Mouse (Mus musculus) adrenal gland, postnatal 4 days (tissue): Measurements from ENCODE around the gene Gpatch1. TPM values are rescaled to one million over a fixed set of nuclear protein-coding genes. Genes with fewer than 3 reads are reported as not detected.

Experiments
- DNase-seq, 2 experiments: peaks; one replicate each; pipeline ENCODE4 v3.0.0; 2021 to 2022; ENCODE audit warnings: low spot score in 2 of 2, mixed read lengths in 2 of 2
- long read RNA-seq, 2 experiments: library from polyadenylated mRNA; stranded (forward); transcript quantifications; one replicate each; pipeline ENCODE4 v2.0.0; 2021
- total RNA-seq, 2 experiments: library from RNA; stranded (reverse); gene quantifications; 2 replicates each; pipeline ENCODE4 v1.2.3; 2021

Gpatch1 gene
- 10 to 100 TPM; 22.3 to 26.0 TPM for total RNA-seq
- long read RNA-seq, experiment 1, transcript Gpatch1-201 (20 exons, 3,065 nt) = major isoform, 23 of 32 reads
- long read RNA-seq, experiment 1, partial matches to known transcripts = 5 of 32 reads
- long read RNA-seq, experiment 1, other reads (novel, unspliced or antisense) = 3 of 32 reads
- long read RNA-seq, experiment 2, transcript Gpatch1-201 (20 exons, 3,065 nt) = major isoform, 33 of 56 reads
- long read RNA-seq, experiment 2, partial matches to known transcripts = 14 of 56 reads
- long read RNA-seq, experiment 2, other reads (novel, unspliced or antisense) = 9 of 56 reads

GRCm38 (mm10) chr7:35317729-35318609, at the start of gene Gpatch1:
Gene Gpatch1, minus strand, starts transcription at chr7:35318440.
- DNase-seq = peak; percentile 92 to 93

GRCm38 (mm10) chr7:35365161-35365910, 47.1 kb upstream of the Gpatch1 start:
- DNase-seq = no peak

- DNase-seq = no peak
These were observed 44.6 kb upstream of the Gpatch1 start for GRCm38 (mm10) chr7:35362868-35363267.

GRCm38 (mm10) chr7:35362253-35362652, 44.0 kb upstream of the Gpatch1 start:
- no peak for DNase-seq

- no peak for DNase-seq
These were observed 39.4 kb upstream of the Gpatch1 start for GRCm38 (mm10) chr7:35357621-35358020.

GRCm38 (mm10) chr7:35355303-35355872, 37.1 kb upstream of the Gpatch1 start:
- DNase-seq = no peak

- DNase-seq = no peak
These were observed 35.1 kb upstream of the Gpatch1 start for GRCm38 (mm10) chr7:35353306-35353705.

- no peak for DNase-seq
These were observed 32.9 kb upstream of the Gpatch1 start for GRCm38 (mm10) chr7:35351155-35351554.

GRCm38 (mm10) chr7:35349886-35350684, 31.8 kb upstream of the Gpatch1 start:
- DNase-seq = no peak

GRCm38 (mm10) chr7:35349022-35349421, 30.8 kb upstream of the Gpatch1 start:
- no peak for DNase-seq

- no peak for DNase-seq
These were observed 29.9 kb upstream of the Gpatch1 start for GRCm38 (mm10) chr7:35347918-35348700.

- DNase-seq = no peak
These were observed 26.6 kb upstream of the Gpatch1 start for GRCm38 (mm10) chr7:35344785-35345330.

GRCm38 (mm10) chr7:35342498-35342897, 24.3 kb upstream of the Gpatch1 start:
- DNase-seq = no peak

- DNase-seq = no peak
These were observed 23.0 kb upstream of the Gpatch1 start for GRCm38 (mm10) chr7:35341282-35341681.

- DNase-seq = no peak
These were observed 22.0 kb upstream of the Gpatch1 start for GRCm38 (mm10) chr7:35340196-35340595.

- no peak for DNase-seq
These were observed 16.6 kb upstream of the Gpatch1 start for GRCm38 (mm10) chr7:35334527-35335452.

- peak; percentile 96 to 99 for DNase-seq
These were observed 15.7 kb upstream of the Gpatch1 start, which contains the start of gene Rhpn2 for GRCm38 (mm10) chr7:35333692-35334526. Gene Rhpn2, plus strand, starts transcription at chr7:35334170.
